ENCODE assay signal across 18 mouse cellular contexts in genomic region chr3:61418096-61418495, GRCm38 (mm10). TPM values are rescaled to one million over a fixed set of nuclear protein-coding genes. Genes with fewer than 3 reads are reported as not detected.
"Had no signal": no experiment of that assay in that cellular context is flagged by ENCODE, and none has a peak within 500 bp of the region (broad histone marks: within the 10 kb centered on the region; RNA-seq: fewer than 3 reads in every experiment).

No protein-coding gene starts in this region.

- H3K4me2 ChIP-seq: liver, embryonic 11.5 days; liver, embryonic 15.5 days; midbrain, embryonic 11.5 days had no signal

- H3K27me3 ChIP-seq: liver, embryonic 15.5 days; megakaryocyte, embryonic 14.5 days had no signal

- H3K4me1 ChIP-seq: limb, embryonic 10.5 days; liver, embryonic 15.5 days had no signal

- H3K4me3 ChIP-seq: limb, embryonic 10.5 days; liver, embryonic 15.5 days; megakaryocyte, embryonic 14.5 days had no signal

- ATAC-seq: midbrain, embryonic 16.5 days had no signal

- H3K27ac ChIP-seq: limb, embryonic 10.5 days; liver, embryonic 15.5 days had no signal

- DNase-seq: kidney, adult 18-20 months; kidney, postnatal 10 days; kidney, postnatal 4 days; lung, adult 2 months; lung, postnatal 10 days; right cerebral cortex, adult 18-20 months; right cerebral cortex, postnatal 25 days; thymus, postnatal 36 days had no signal

- H3K9ac ChIP-seq: liver, embryonic 15.5 days had no signal

- H3K9me3 ChIP-seq: limb, embryonic 10.5 days; liver, embryonic 15.5 days; megakaryocyte, embryonic 14.5 days had no signal

- H3K36me3 ChIP-seq: limb, embryonic 10.5 days; liver, embryonic 15.5 days had no signal

RNA-seq across cellular contexts. Expression of gene B430305J03Rik, which starts 52.3 kb away (rescaled TPM):
- polyA plus RNA-seq: kidney, embryonic 14.5 days; limb, embryonic 10.5 days; liver, embryonic 11.5 days; liver, embryonic 15.5 days; midbrain, embryonic 11.5 days; midbrain, embryonic 16.5 days; neural tube, embryonic 14.5 days; stomach, embryonic 16.5 days; thymus, postnatal 0 days had no signal
